Mouse (Mus musculus): ENCODE data around the gene Gm49358. TPM values are rescaled to one million over a fixed set of nuclear protein-coding genes. Genes with fewer than 3 reads are reported as not detected.

Gm49358 gene
- polyA plus RNA-seq, 1 experiment from 2014 or later = 1.9 TPM

GRCm38 (mm10) chr10:86772231-86772631, 8.5 kb downstream of the Gm49358 start:
- H3K4me2 ChIP-seq (ENCODE audit: low read depth, low read length) = no peak overlapping the region
- no peaks in the 10 kb centered on the region for H3K36me3 ChIP-seq (ENCODE audit: control insufficient read depth, insufficient read depth, low read length)
- H3K27me3 ChIP-seq (ENCODE audit: control insufficient read depth, insufficient read depth, low read length) = no peaks in the 10 kb centered on the region
- H3K4me3 ChIP-seq (ENCODE audit: low read depth, low read length) = no peak overlapping the region
- ATAC-seq (ENCODE audit: low read depth) = no peak
- no peaks in the 10 kb centered on the region for H3K9me3 ChIP-seq (ENCODE audit: control insufficient read depth, low read length)
- H3K4me1 ChIP-seq (ENCODE audit: control insufficient read depth, insufficient read depth, low read length) = no peaks in the 10 kb centered on the region
- 67% methylated on average over 6 of the region's 6 CpGs for WGBS
- H3K27ac ChIP-seq (ENCODE audit: low read depth, low read length) = no peak overlapping the region
- H3K9ac ChIP-seq (replicated peaks; ENCODE audit: low read depth, low read length) = no peak overlapping the region

- whole genome bisulfite sequencing = 36% methylated on average over 4 of the region's 4 CpGs
- no peaks in the 10 kb centered on the region for H3K36me3 ChIP-seq (ENCODE audit: control insufficient read depth, insufficient read depth, low read length)
Measured at GRCm38 (mm10) chr10:86773360-86773759, 9.6 kb downstream of the Gm49358 start.

DNA sequence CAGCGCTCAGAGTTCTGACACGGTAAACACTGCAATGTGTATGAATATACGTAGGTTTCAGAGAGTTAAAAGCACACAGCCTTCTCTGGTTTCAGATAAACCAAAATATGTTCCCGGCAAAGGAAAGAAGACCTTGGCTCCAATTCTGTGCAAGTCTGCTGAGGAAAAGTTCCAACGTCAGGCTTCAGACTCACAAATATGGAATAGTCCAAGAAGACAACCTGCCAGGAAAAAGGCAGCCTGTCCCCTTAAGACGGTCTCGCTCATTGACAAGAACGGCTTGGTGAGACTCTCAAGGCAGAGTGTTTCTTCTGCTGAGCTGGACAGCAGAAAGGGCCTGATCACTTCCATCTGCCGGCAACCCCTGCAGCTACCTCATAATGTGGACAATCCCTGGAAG, 12.5 kb downstream of the Gm49358 start:
- Histone ChIP-seq H3K27ac (ENCODE audit: low read depth, low read length) (no peak overlapping the region), H3K4me3 (ENCODE audit: low read depth, low read length) (no peak overlapping the region), H3K9me3 (ENCODE audit: control insufficient read depth, low read length) (no peaks in the 10 kb centered on the region), H3K36me3 (ENCODE audit: control insufficient read depth, insufficient read depth, low read length) (no peaks in the 10 kb centered on the region), H3K4me2 (ENCODE audit: low read depth, low read length) (no peak overlapping the region), H3K4me1 (ENCODE audit: control insufficient read depth, insufficient read depth, low read length) (0 out of 2 replicates have a peak, but pooled peaks cover 2% of the 10 kb centered on the region), H3K27me3 (ENCODE audit: control insufficient read depth, insufficient read depth, low read length) (peaks cover 4% of the 10 kb centered on the region; the same call in 1 of the 2 replicates), H3K9ac (replicated peaks; ENCODE audit: low read depth, low read length) (no peak overlapping the region)
- WGBS = 77% methylated on average over 9 of the region's 9 CpGs
- ATAC-seq (ENCODE audit: low read depth) = no peak

More at GRCm38 (mm10) chr10:86773360-86773759, 9.6 kb downstream of the Gm49358 start:
- Histone ChIP-seq H3K4me1 (ENCODE audit: control insufficient read depth, insufficient read depth, low read length) (0 out of 2 replicates have a peak, but pooled peaks cover 2% of the 10 kb centered on the region), H3K4me2 (ENCODE audit: low read depth, low read length) (no peak overlapping the region), H3K27me3 (ENCODE audit: control insufficient read depth, insufficient read depth, low read length) (no peaks in the 10 kb centered on the region), H3K27ac (ENCODE audit: low read depth, low read length) (no peak overlapping the region), H3K9ac (replicated peaks; ENCODE audit: low read depth, low read length) (no peak overlapping the region), H3K9me3 (ENCODE audit: control insufficient read depth, low read length) (no peaks in the 10 kb centered on the region), H3K4me3 (ENCODE audit: low read depth, low read length) (no peak overlapping the region)
- no peak for ATAC-seq (ENCODE audit: low read depth)

DNA sequence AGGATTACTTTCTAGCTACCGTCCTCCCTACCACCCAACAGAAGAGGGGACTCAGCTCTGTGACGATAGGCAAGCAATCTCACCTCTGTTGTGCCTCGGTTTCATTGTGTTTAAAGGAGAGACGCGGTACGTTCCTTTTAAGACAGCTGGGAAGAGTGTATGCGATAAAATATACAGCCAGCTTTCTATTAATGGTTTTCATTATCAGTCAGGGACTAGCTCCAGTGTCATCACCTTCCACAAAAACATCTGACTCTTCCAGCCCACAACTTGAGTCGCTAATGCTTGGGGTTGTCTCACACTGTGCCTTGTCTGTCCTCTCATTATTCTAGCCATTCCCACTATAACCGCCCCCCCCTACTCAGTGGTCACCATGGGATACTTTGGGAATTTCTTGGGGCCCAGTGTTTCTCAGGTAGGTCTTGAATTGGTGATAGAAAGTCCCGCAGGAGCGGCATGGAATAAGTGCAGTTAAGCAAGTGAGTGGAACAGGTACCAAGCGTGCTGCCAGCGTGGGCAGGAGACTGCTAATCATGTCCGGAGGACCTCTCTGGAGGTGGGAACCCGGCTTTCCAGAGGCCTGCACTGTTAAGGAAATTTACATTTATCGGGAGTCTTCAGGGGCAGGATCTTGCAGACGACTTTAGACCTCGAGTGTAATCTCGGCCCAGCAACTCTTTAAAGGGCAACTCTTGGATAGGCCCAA, 14.0 kb downstream of the Gm49358 start:
- Histone ChIP-seq H3K27me3 (ENCODE audit: control insufficient read depth, insufficient read depth, low read length) (peaks cover 4% of the 10 kb centered on the region; the same call in 1 of the 2 replicates), H3K9ac (replicated peaks; ENCODE audit: low read depth, low read length) (peak overlapping the region; percentile 37), H3K27ac (ENCODE audit: low read depth, low read length) (peak overlapping the region; percentile 52; the same call in 1 of the 2 replicates), H3K4me3 (ENCODE audit: low read depth, low read length) (peak overlapping the region; percentile 74), H3K4me1 (ENCODE audit: control insufficient read depth, insufficient read depth, low read length) (0 out of 2 replicates have a peak, but pooled peaks cover 2% of the 10 kb centered on the region), H3K4me2 (ENCODE audit: low read depth, low read length) (peak overlapping the region; percentile 91), H3K36me3 (ENCODE audit: control insufficient read depth, insufficient read depth, low read length) (no peaks in the 10 kb centered on the region), H3K9me3 (ENCODE audit: control insufficient read depth, low read length) (no peaks in the 10 kb centered on the region)
- WGBS = 39% methylated on average over 19 of the region's 19 CpGs
- no peak; the same call in 1 of the 2 replicates for ATAC-seq (ENCODE audit: low read depth)

DNA sequence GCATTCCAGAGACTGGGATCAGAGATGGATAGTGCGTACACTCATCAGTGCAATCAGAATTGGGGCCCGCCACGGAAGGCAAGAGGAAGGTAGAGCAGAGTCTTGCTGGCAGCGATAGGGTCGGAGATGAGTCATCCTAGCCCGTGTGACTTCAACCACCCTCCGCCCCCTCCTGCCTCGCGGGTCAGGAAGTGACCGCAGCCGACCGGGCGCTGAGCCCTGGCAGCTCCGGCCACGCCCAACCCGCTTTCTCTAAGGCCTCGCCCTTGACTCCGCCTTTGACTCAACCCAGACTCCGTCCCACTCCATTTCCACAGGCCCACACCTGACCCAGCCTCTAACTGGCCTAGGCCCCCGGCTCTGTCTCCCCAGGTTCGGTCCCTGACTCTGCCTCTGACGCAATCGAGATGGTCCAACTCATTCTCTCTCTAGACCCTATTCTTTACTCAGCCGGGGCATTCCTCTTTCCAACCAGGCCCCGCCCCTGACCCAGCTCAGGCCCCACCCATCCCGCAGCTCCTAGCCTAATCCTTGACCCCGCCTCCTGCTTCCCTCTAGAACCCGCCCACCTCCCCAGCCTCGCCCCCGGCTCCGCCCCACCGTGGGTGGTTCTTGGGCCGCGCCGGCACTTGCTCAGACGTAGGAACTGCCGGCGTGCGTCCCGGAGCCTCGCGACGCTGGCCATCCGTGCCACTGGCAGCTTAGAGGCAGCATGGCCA, 14.8 kb downstream of the Gm49358 start, which contains the start of gene Nt5dc3:
TSS of gene Nt5dc3 (plus strand) at position 608 of the 719 bp plus-strand sequence.
- 1% methylated on average over 43 of the region's 44 CpGs for WGBS

DNA sequence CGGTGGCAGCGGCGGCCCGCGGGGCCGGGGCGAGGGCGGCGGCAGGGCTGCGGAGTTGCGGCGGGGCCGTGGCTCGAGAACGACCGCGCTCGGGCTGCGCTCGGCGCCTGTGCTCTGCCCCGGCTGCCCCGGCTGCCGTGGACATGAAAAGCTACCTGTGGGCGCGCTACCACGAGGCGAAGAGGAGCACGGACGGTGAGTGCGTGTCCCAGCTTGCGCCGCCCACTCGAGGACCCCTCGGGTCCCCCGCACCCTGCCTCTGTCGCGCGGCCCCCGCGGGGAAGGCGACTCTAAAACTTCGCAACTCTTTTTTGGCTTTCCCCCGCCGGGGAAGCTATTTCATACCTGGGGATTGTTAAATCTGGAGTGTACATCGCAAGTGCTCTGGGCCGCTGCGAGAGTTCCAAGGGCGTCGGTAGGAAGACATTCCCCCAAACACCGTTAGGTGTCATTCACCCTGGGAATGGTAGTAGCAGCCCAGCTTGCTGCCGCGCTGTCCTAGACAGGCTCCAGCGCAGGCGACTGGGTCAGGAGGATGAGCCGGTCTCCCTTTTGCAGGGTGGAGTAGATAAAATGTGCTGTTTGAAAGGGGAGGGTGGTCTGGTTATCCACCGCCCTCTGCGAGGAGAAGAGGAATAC, 15.5 kb downstream of the Gm49358 start:
- H3K9me3 ChIP-seq (ENCODE audit: control insufficient read depth, low read length) = no peaks in the 10 kb centered on the region
- H3K27me3 ChIP-seq (ENCODE audit: control insufficient read depth, insufficient read depth, low read length) = peaks cover 4% of the 10 kb centered on the region; the same call in 1 of the 2 replicates
- H3K27ac ChIP-seq (ENCODE audit: low read depth, low read length) = peak overlapping the region; percentile 40; the same call in 1 of the 2 replicates
- WGBS = under 1% methylated on average over 47 of the region's 58 CpGs
- H3K4me1 ChIP-seq (ENCODE audit: control insufficient read depth, insufficient read depth, low read length) = 0 out of 2 replicates have a peak, but pooled peaks cover 2% of the 10 kb centered on the region
- peak; percentile 60 for ATAC-seq (ENCODE audit: low read depth)
- peak overlapping the region; percentile 74 for H3K4me3 ChIP-seq (ENCODE audit: low read depth, low read length)
- peak overlapping the region; percentile 60 for H3K9ac ChIP-seq (replicated peaks; ENCODE audit: low read depth, low read length)
- H3K4me2 ChIP-seq (ENCODE audit: low read depth, low read length) = peak overlapping the region; percentile 91
- H3K36me3 ChIP-seq (ENCODE audit: control insufficient read depth, insufficient read depth, low read length) = no peaks in the 10 kb centered on the region

More for the DNA sequence above, 14.8 kb downstream of the Gm49358 start, which contains the start of gene Nt5dc3:
- H3K27me3 ChIP-seq (ENCODE audit: control insufficient read depth, insufficient read depth, low read length) = peaks cover 4% of the 10 kb centered on the region; the same call in 1 of the 2 replicates
- peak; percentile 95 for ATAC-seq (ENCODE audit: low read depth)
- H3K36me3 ChIP-seq (ENCODE audit: control insufficient read depth, insufficient read depth, low read length) = no peaks in the 10 kb centered on the region
- H3K4me2 ChIP-seq (ENCODE audit: low read depth, low read length) = peak within 1 kb of the TSS; percentile 91
- peak within 1 kb of the TSS; percentile 74 for H3K4me3 ChIP-seq (ENCODE audit: low read depth, low read length)
- H3K4me1 ChIP-seq (ENCODE audit: control insufficient read depth, insufficient read depth, low read length) = 0 out of 2 replicates have a peak, but pooled peaks cover 2% of the 10 kb centered on the region
- no peaks in the 10 kb centered on the region for H3K9me3 ChIP-seq (ENCODE audit: control insufficient read depth, low read length)
- H3K27ac ChIP-seq (ENCODE audit: low read depth, low read length) = peak within 1 kb of the TSS; percentile 52; the same call in 1 of the 2 replicates
- peak within 1 kb of the TSS; percentile 60 for H3K9ac ChIP-seq (replicated peaks; ENCODE audit: low read depth, low read length)

- WGBS = 18% methylated on average over 12 of the region's 12 CpGs
- 0 out of 2 replicates have a peak, but pooled peaks cover 2% of the 10 kb centered on the region for H3K4me1 ChIP-seq (ENCODE audit: control insufficient read depth, insufficient read depth, low read length)
- peak overlapping the region; percentile 91 for H3K4me2 ChIP-seq (ENCODE audit: low read depth, low read length)
- peak overlapping the region; percentile 74 for H3K4me3 ChIP-seq (ENCODE audit: low read depth, low read length)
- peak overlapping the region; percentile 60 for H3K9ac ChIP-seq (replicated peaks; ENCODE audit: low read depth, low read length)
- peaks cover 4% of the 10 kb centered on the region; the same call in 1 of the 2 replicates for H3K27me3 ChIP-seq (ENCODE audit: control insufficient read depth, insufficient read depth, low read length)
- peak overlapping the region; percentile 17; the same call in 1 of the 2 replicates for H3K27ac ChIP-seq (ENCODE audit: low read depth, low read length)
- H3K36me3 ChIP-seq (ENCODE audit: control insufficient read depth, insufficient read depth, low read length) = no peaks in the 10 kb centered on the region
- no peak for ATAC-seq (ENCODE audit: low read depth)
- H3K9me3 ChIP-seq (ENCODE audit: control insufficient read depth, low read length) = no peaks in the 10 kb centered on the region
Measured at GRCm38 (mm10) chr10:86779816-86780500, 16.2 kb downstream of the Gm49358 start.

DNA sequence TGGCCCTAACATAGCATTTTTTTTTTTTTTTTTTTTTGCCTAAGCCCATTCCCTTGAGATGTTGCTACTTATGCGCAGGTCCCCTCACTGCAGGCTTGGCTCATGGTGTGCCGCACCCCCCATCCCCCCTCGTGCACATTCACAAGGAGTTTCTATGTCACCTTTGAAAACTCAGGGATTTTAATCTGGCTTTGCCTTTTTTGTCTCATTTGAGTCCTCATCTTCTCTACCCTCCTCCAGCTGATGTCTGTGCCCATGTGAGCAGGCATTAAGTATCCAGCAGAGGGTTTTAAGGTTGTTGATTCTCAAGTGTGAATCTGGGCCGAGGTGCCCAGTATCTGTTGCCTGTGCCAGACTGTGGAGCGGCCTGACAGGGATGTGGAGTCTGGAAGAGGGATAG, 17.9 kb downstream of the Gm49358 start:
- 39% methylated on average over 5 of the region's 5 CpGs for WGBS
- no peak overlapping the region for H3K9ac ChIP-seq (replicated peaks; ENCODE audit: low read depth, low read length)
- H3K4me3 ChIP-seq (ENCODE audit: low read depth, low read length) = no peak overlapping the region
- peaks cover 4% of the 10 kb centered on the region; the same call in 1 of the 2 replicates for H3K27me3 ChIP-seq (ENCODE audit: control insufficient read depth, insufficient read depth, low read length)
- 0 out of 2 replicates have a peak, but pooled peaks cover 2% of the 10 kb centered on the region for H3K4me1 ChIP-seq (ENCODE audit: control insufficient read depth, insufficient read depth, low read length)
- no peaks in the 10 kb centered on the region for H3K9me3 ChIP-seq (ENCODE audit: control insufficient read depth, low read length)
- no peaks in the 10 kb centered on the region for H3K36me3 ChIP-seq (ENCODE audit: control insufficient read depth, insufficient read depth, low read length)
- H3K27ac ChIP-seq (ENCODE audit: low read depth, low read length) = no peak overlapping the region
- ATAC-seq (ENCODE audit: low read depth) = no peak
- H3K4me2 ChIP-seq (ENCODE audit: low read depth, low read length) = no peak overlapping the region; the same call in 1 of the 2 replicates
